Mouse (Mus musculus) heart, embryonic 16.5 days (tissue): Measurements from ENCODE around the gene Sympk. TPM values are rescaled to one million over a fixed set of nuclear protein-coding genes. Genes with fewer than 3 reads are reported as not detected.

Source experiments
- ATAC-seq: fragments of 200-750 bp; cut with Nextera tagmentation; replicated peaks from 2 replicates; pipeline ENCODE4 v1.8.0; 2017; ENCODE audit warnings: moderate number of reproducible peaks; ENCODE audit not compliant: insufficient read depth, low FRiP score; ENCODE audit errors: extremely low read depth
- H3K27ac ChIP-seq: fragments of 300-500 bp; sonication (generic); 2 replicates; pipeline ENCODE4 v1.5.1; 2014; ENCODE audit warnings: mild to moderate bottlenecking, low read length, control low read depth, moderate library complexity
- H3K27me3 ChIP-seq: fragments of 300-500 bp; sonication (generic); 2 replicates; pipeline ENCODE4 v1.6.1; 2014; ENCODE audit warnings: low read length, mixed read lengths; ENCODE audit not compliant: control insufficient read depth, insufficient read depth
- H3K36me3 ChIP-seq: fragments of 300-500 bp; sonication (generic); 2 replicates; pipeline ENCODE4 v1.6.1; 2014; ENCODE audit not compliant: control insufficient read depth, insufficient read depth
- H3K4me1 ChIP-seq: fragments of 300-500 bp; sonication (generic); 2 replicates; pipeline ENCODE4 v1.6.1; 2014; ENCODE audit warnings: low read length, mixed read lengths; ENCODE audit not compliant: control insufficient read depth, insufficient read depth
- H3K4me2 ChIP-seq: fragments of 300-500 bp; sonication (generic); 2 replicates; pipeline ENCODE4 v1.6.1; 2014; ENCODE audit warnings: low read depth, mild to moderate bottlenecking, control low read depth, low read length
- H3K4me3 ChIP-seq: fragments of 300-500 bp; sonication (generic); 2 replicates; pipeline ENCODE4 v1.5.1; 2014; ENCODE audit warnings: mild to moderate bottlenecking, control low read depth, low read length
- H3K9ac ChIP-seq: fragments of 300-500 bp; sonication (generic); 2 replicates; pipeline ENCODE4 v1.6.1; 2014; ENCODE audit warnings: low read length, control low read depth
- H3K9me3 ChIP-seq: fragments of 300-500 bp; sonication (generic); replicated peaks from 2 replicates; pipeline ENCODE4 v1.6.1; 2016; ENCODE audit warnings: low read length; ENCODE audit not compliant: control insufficient read depth
- WGBS: fragments of 180-500 bp; shearing (Covaris S2); extraction: QIAGEN DNeasy Blood & Tissue Kit; methylation state at CpG from one replicate; pipeline ENCODE4 v1.1.7; 2014; 5-methylcytosine and 5-hydroxymethylcytosine counted together
- polyA plus RNA-seq: library from polyadenylated mRNA; unstranded; fragments of >200 nt; fragmentation: Nextera tagmentation; extraction: Ambion mirVana; gene quantifications from 2 replicates; pipeline ENCODE4 v1.2.1, GENCODE M21; 2015

Sympk gene
- polyA plus RNA-seq, 1 experiment from 2014 or later: 25.3 TPM

- Histone ChIP-seq H3K36me3 (peaks cover 28% of the 10 kb centered on the region), H3K27me3 (no peaks in the 10 kb centered on the region), H3K4me2 (peak overlapping the region; percentile 94; the same call in 1 of the 2 replicates), H3K9ac (peak overlapping the region; percentile 5; the same call in 1 of the 2 replicates), H3K4me3 (no peak overlapping the region), H3K9me3 (no peaks in the 10 kb centered on the region), H3K4me1 (peaks cover 31% of the 10 kb centered on the region), H3K27ac (peak overlapping the region; percentile 73; the same call in 1 of the 2 replicates)
- 45% methylated on average over 17 of the region's 17 CpGs for WGBS
- ATAC-seq: no peak
Measured at GRCm38 (mm10) chr7:19091913-19092312, 67.7 kb downstream of the Sympk start.

GRCm38 (mm10) chr7:19092381-19093173 is 68.4 kb downstream of the Sympk start:
- Histone ChIP-seq H3K4me3 (peak overlapping the region; percentile 65), H3K9me3 (no peaks in the 10 kb centered on the region), H3K36me3 (peaks cover 22% of the 10 kb centered on the region), H3K27me3 (no peaks in the 10 kb centered on the region), H3K27ac (peak overlapping the region; percentile 73), H3K4me1 (peaks cover 38% of the 10 kb centered on the region), H3K9ac (peak overlapping the region; percentile 55), H3K4me2 (peak overlapping the region; percentile 94)
- WGBS: 10% methylated on average over 38 of the region's 38 CpGs
- ATAC-seq: peak; percentile 34

GRCm38 (mm10) chr7:19093174-19093521 is 69.0 kb downstream of the Sympk start:
- 4% methylated on average over 13 of the region's 15 CpGs for WGBS
- Histone ChIP-seq H3K27me3 (no peaks in the 10 kb centered on the region), H3K4me1 (peaks cover 43% of the 10 kb centered on the region), H3K4me2 (peak overlapping the region; percentile 94), H3K4me3 (peak overlapping the region; percentile 65), H3K36me3 (peaks cover 21% of the 10 kb centered on the region), H3K9ac (peak overlapping the region; percentile 65), H3K27ac (peak overlapping the region; percentile 73), H3K9me3 (no peaks in the 10 kb centered on the region)
- peak; percentile 42 for ATAC-seq

- H3K9ac ChIP-seq: peak overlapping the region; percentile 84
- H3K4me3 ChIP-seq: peak overlapping the region; percentile 65
- no peaks in the 10 kb centered on the region for H3K9me3 ChIP-seq
- peak; percentile 82 for ATAC-seq
- H3K27ac ChIP-seq: peak overlapping the region; percentile 99
- peaks cover 16% of the 10 kb centered on the region for H3K36me3 ChIP-seq
- H3K27me3 ChIP-seq: no peaks in the 10 kb centered on the region
- peaks cover 43% of the 10 kb centered on the region for H3K4me1 ChIP-seq
- H3K4me2 ChIP-seq: peak overlapping the region; percentile 94
- WGBS: under 1% methylated on average over 45 of the region's 45 CpGs
Measured at GRCm38 (mm10) chr7:19093537-19094385, 69.6 kb downstream of the Sympk start.

GRCm38 (mm10) chr7:19094471-19094825 is 70.3 kb downstream of the Sympk start, which contains the start of gene Six5:
TSS of gene Six5 (plus strand) at chr7:19094594.
- H3K4me3 ChIP-seq: peak within 1 kb of the TSS; percentile 65
- peak; percentile 1 for ATAC-seq
- 1% methylated on average over 27 of the region's 36 CpGs for WGBS

GRCm38 (mm10) chr7:19094826-19095750 is 70.9 kb downstream of the Sympk start:
- H3K4me2 ChIP-seq: peak overlapping the region; percentile 94
- H3K27ac ChIP-seq: peak overlapping the region; percentile 99
- H3K27me3 ChIP-seq: no peaks in the 10 kb centered on the region
- H3K4me3 ChIP-seq: peak overlapping the region; percentile 65
- H3K36me3 ChIP-seq: peaks cover 13% of the 10 kb centered on the region
- under 1% methylated on average over 85 of the region's 87 CpGs for WGBS
- H3K9ac ChIP-seq: peak overlapping the region; percentile 84
- no peaks in the 10 kb centered on the region for H3K9me3 ChIP-seq
- peaks cover 43% of the 10 kb centered on the region for H3K4me1 ChIP-seq
- no peak for ATAC-seq

More at GRCm38 (mm10) chr7:19094471-19094825, 70.3 kb downstream of the Sympk start, which contains the start of gene Six5:
- H3K4me1 ChIP-seq: peaks cover 43% of the 10 kb centered on the region
- peak within 1 kb of the TSS; percentile 94 for H3K4me2 ChIP-seq
- peak within 1 kb of the TSS; percentile 84 for H3K9ac ChIP-seq
- peak within 1 kb of the TSS; percentile 99 for H3K27ac ChIP-seq
- no peaks in the 10 kb centered on the region for H3K9me3 ChIP-seq
- H3K27me3 ChIP-seq: no peaks in the 10 kb centered on the region
- peaks cover 16% of the 10 kb centered on the region for H3K36me3 ChIP-seq

- no peaks in the 10 kb centered on the region for H3K27me3 ChIP-seq
- peaks cover 11% of the 10 kb centered on the region for H3K36me3 ChIP-seq
- peak overlapping the region; percentile 99 for H3K27ac ChIP-seq
- 1% methylated on average over 19 of the region's 19 CpGs for WGBS
- peak overlapping the region; percentile 94 for H3K4me2 ChIP-seq
- ATAC-seq: no peak
- peak overlapping the region; percentile 65 for H3K4me3 ChIP-seq
- H3K9ac ChIP-seq: peak overlapping the region; percentile 84
- H3K4me1 ChIP-seq: peaks cover 43% of the 10 kb centered on the region
- H3K9me3 ChIP-seq: no peaks in the 10 kb centered on the region
Measured at GRCm38 (mm10) chr7:19095751-19096110, 71.6 kb downstream of the Sympk start.

GRCm38 (mm10) chr7:19096421-19096976 is 72.3 kb downstream of the Sympk start:
- peaks cover 6% of the 10 kb centered on the region; the same call in 1 of the 2 replicates for H3K36me3 ChIP-seq
- H3K27me3 ChIP-seq: no peaks in the 10 kb centered on the region
- peak overlapping the region; percentile 99; the same call in 1 of the 2 replicates for H3K27ac ChIP-seq
- no peaks in the 10 kb centered on the region for H3K9me3 ChIP-seq
- ATAC-seq: no peak
- H3K4me2 ChIP-seq: peak overlapping the region; percentile 94
- peak overlapping the region; percentile 84 for H3K9ac ChIP-seq
- peak overlapping the region; percentile 65 for H3K4me3 ChIP-seq
- H3K4me1 ChIP-seq: peaks cover 43% of the 10 kb centered on the region
- WGBS: 58% methylated on average over 5 of the region's 5 CpGs
